In the genomic region with DNA sequence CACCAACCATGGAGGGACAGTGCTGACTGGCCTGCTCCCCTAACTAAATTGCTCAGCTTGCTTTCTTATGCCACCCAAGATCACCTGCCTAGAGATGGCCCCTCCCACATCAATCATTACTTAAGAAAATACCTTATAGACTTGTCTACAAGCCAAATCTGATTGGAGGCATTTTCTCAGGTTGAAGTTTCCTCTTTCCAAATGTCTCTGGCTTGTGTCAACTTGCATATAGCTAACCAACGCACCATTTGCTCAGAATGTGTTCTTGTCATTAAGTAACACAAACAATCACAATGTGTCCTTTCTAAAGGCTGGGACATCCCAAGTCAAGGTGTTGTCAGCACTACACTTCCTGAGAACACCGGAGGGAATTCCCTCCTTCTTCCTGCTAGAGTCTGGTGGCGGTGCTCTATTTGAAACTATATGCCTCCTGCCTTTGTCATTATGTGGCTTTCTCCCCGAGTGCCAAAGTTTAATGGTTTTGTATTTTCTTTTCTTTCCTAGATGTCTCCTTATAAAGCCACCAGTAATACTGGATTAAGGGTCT, we compare ENCODE assay signal across 29 mouse cellular contexts. TPM values are rescaled to one million over a fixed set of nuclear protein-coding genes. Genes with fewer than 3 reads are reported as not detected.
DNase-seq lines count a peak whose midpoint lies in the region; ATAC-seq and TF ChIP-seq lines count a peak whose summit lies in the region.
"Had no signal": no experiment of that assay in that cellular context is flagged by ENCODE, and none has a peak within 500 bp of the region (broad histone marks: within the 10 kb centered on the region; RNA-seq: fewer than 3 reads in every experiment).

No protein-coding gene starts in this region.

- no peak overlapping the region for H3K9ac ChIP-seq in heart, adult 2 months (ENCODE audit: low read depth, low read length)
- H3K9ac ChIP-seq in heart, embryonic 12.5 days: no peak overlapping the region
- no peak overlapping the region for H3K9ac ChIP-seq in heart, postnatal 0 days (replicated peaks; ENCODE audit: low read depth, low read length)
- H3K9ac ChIP-seq in stomach, postnatal 0 days (ENCODE audit: low read length): no peak overlapping the region
- H3K9ac ChIP-seq: embryonic facial prominence, embryonic 13.5 days; forebrain, embryonic 13.5 days; heart, embryonic 13.5 days; hindbrain, embryonic 13.5 days; intestine, embryonic 15.5 days; kidney, embryonic 15.5 days had no signal

- TF ChIP-seq EP300 in heart, adult 2 months (IDR thresholded peaks at IDR 0.05; ENCODE audit: insufficient read depth, low read depth, low read length): peak; percentile 78
- TF ChIP-seq EP300 in heart, postnatal 0 days (IDR thresholded peaks at IDR 0.05; ENCODE audit: low read depth): peak; percentile 63; the same call in 1 of the 2 replicates
- TF ChIP-seq EP300 in stomach, postnatal 0 days (optimal IDR thresholded peaks at IDR 0.05): peak; percentile 58

- TF ChIP-seq POLR2A in heart, adult 2 months (IDR thresholded peaks at IDR 0.05; ENCODE audit: insufficient read depth, low read depth, low read length): no peak

- DNase-seq in heart, adult 2 months: peak in 1 of 2 experiments; percentile 39
- DNase-seq in heart, postnatal 0 days (ENCODE audit: low spot score): no peak
- DNase-seq in heart, postnatal 4 days: no peak
- DNase-seq in fat pad, adult 2 months (ENCODE audit: extremely low read depth, low read depth, low spot score): peak; percentile 95
- no peak for DNase-seq in stomach, postnatal 0 days (ENCODE audit: low spot score)
- no peak for DNase-seq in cerebellum, adult 9-11 months
- DNase-seq: adrenal gland, adult 2 months; adrenal gland, postnatal 14 days; cerebellum, adult 11-12 months; cerebellum, adult 8-10 months; cerebellum, postnatal 36 days; embryo, embryonic 11 days; gastrocnemius, postnatal 25 days; heart, postnatal 14 days; kidney, adult 11 months; kidney, adult 8-10 months had no signal

- TF ChIP-seq CTCF in heart, adult 2 months (IDR thresholded peaks at IDR 0.05): no peak
- no peak for TF ChIP-seq CTCF in heart, postnatal 0 days (IDR thresholded peaks at IDR 0.05; ENCODE audit: low read depth)
- no peak for TF ChIP-seq CTCF in stomach, postnatal 0 days (IDR thresholded peaks at IDR 0.05; ENCODE audit: low read depth)

- no peaks in the 10 kb centered on the region for H3K79me2 ChIP-seq in heart, adult 2 months (replicated peaks; ENCODE audit: control insufficient read depth, insufficient read depth, low read length)

- H3K27ac ChIP-seq in heart, adult 2 months: peak overlapping the region; percentile 81
- no peak overlapping the region for H3K27ac ChIP-seq in heart, embryonic 12.5 days (ENCODE audit: poor library complexity, severe bottlenecking)
- H3K27ac ChIP-seq in heart, postnatal 0 days (ENCODE audit: low read depth): peak overlapping the region; percentile 69
- H3K27ac ChIP-seq in stomach, postnatal 0 days (replicated peaks): no peak overlapping the region
- H3K27ac ChIP-seq: embryonic facial prominence, embryonic 10.5 days; embryonic facial prominence, embryonic 13.5 days; forebrain, embryonic 10.5 days; forebrain, embryonic 13.5 days; heart, embryonic 13.5 days; hindbrain, embryonic 13.5 days; intestine, embryonic 15.5 days; kidney, embryonic 15.5 days had no signal

- intact Hi-C loops in heart, adult 2 months (cut with DNase I): loop anchor here (1.0 kb wide), 2 partner anchors 41 to 81 kb away; no protein-coding TSS in a partner anchor

- H3K4me3 ChIP-seq in heart, adult 2 months: no peak overlapping the region
- no peak overlapping the region for H3K4me3 ChIP-seq in heart, embryonic 12.5 days
- no peak overlapping the region for H3K4me3 ChIP-seq in heart, postnatal 0 days (ENCODE audit: low read depth, low read length)
- H3K4me3 ChIP-seq in stomach, postnatal 0 days (ENCODE audit: low read depth, low read length): no peak overlapping the region
- H3K4me3 ChIP-seq: embryonic facial prominence, embryonic 10.5 days; embryonic facial prominence, embryonic 13.5 days; erythroblast, embryonic 14.5 days; forebrain, embryonic 10.5 days; forebrain, embryonic 13.5 days; heart, embryonic 13.5 days; hindbrain, embryonic 13.5 days; intestine, embryonic 15.5 days; kidney, embryonic 15.5 days had no signal

- ATAC-seq in heart, embryonic 12.5 days (ENCODE audit: insufficient number of reproducible peaks, low FRiP score): no peak
- ATAC-seq in heart, postnatal 0 days (ENCODE audit: insufficient read depth, low read depth): peak; percentile 27; the same call in 1 of the 2 replicates
- no peak for ATAC-seq in stomach, postnatal 0 days (ENCODE audit: low FRiP score, low TSS enrichment)
- ATAC-seq: CD4-positive, CD25-positive, alpha-beta regulatory T cell, adult 4 months; forebrain, embryonic 13.5 days; forebrain, embryonic 16.5 days; hindbrain, embryonic 16.5 days; intestine, embryonic 15.5 days had no signal

- H3K4me2 ChIP-seq in heart, embryonic 12.5 days: no peak overlapping the region
- no peak overlapping the region for H3K4me2 ChIP-seq in heart, postnatal 0 days (ENCODE audit: low read depth, low read length)
- H3K4me2 ChIP-seq in stomach, postnatal 0 days (replicated peaks; ENCODE audit: low read depth): no peak overlapping the region
- H3K4me2 ChIP-seq: embryonic facial prominence, embryonic 13.5 days; forebrain, embryonic 13.5 days; heart, embryonic 13.5 days; hindbrain, embryonic 13.5 days; intestine, embryonic 15.5 days; kidney, embryonic 15.5 days had no signal

- H3K27me3 ChIP-seq in heart, adult 2 months (ENCODE audit: control insufficient read depth, insufficient read depth, low read length): no peaks in the 10 kb centered on the region
- H3K27me3 ChIP-seq in heart, embryonic 12.5 days (replicated peaks): no peaks in the 10 kb centered on the region
- no peaks in the 10 kb centered on the region for H3K27me3 ChIP-seq in heart, postnatal 0 days (ENCODE audit: control insufficient read depth, insufficient read depth, low read length)
- no peaks in the 10 kb centered on the region for H3K27me3 ChIP-seq in stomach, postnatal 0 days (ENCODE audit: control insufficient read depth, insufficient read depth, low read length)
- H3K27me3 ChIP-seq: embryonic facial prominence, embryonic 13.5 days; forebrain, embryonic 13.5 days; heart, embryonic 13.5 days; hindbrain, embryonic 13.5 days; intestine, embryonic 15.5 days; kidney, embryonic 15.5 days had no signal

- H3K9me3 ChIP-seq in heart, embryonic 12.5 days (replicated peaks): peaks cover 13% of the 10 kb centered on the region
- H3K9me3 ChIP-seq in heart, postnatal 0 days (replicated peaks; ENCODE audit: control insufficient read depth, low read length): no peaks in the 10 kb centered on the region
- H3K9me3 ChIP-seq in stomach, postnatal 0 days (ENCODE audit: control insufficient read depth, low read length): no peaks in the 10 kb centered on the region
- H3K9me3 ChIP-seq: embryonic facial prominence, embryonic 10.5 days; embryonic facial prominence, embryonic 13.5 days; forebrain, embryonic 13.5 days; intestine, embryonic 15.5 days; kidney, embryonic 15.5 days had no signal

- WGBS in heart, adult 2 months: 50% methylated on average over 4 of the region's 4 CpGs
- WGBS in heart, embryonic 12.5 days: 76% methylated on average over 4 of the region's 4 CpGs
- WGBS in heart, postnatal 0 days: 71% methylated on average over 4 of the region's 4 CpGs
- 68% methylated on average over 4 of the region's 4 CpGs for WGBS in stomach, postnatal 0 days

- H3K36me3 ChIP-seq in heart, adult 2 months (ENCODE audit: control insufficient read depth, insufficient read depth, low read length): peaks cover 2% of the 10 kb centered on the region; the same call in 1 of the 2 replicates
- no peaks in the 10 kb centered on the region for H3K36me3 ChIP-seq in heart, embryonic 12.5 days
- no peaks in the 10 kb centered on the region for H3K36me3 ChIP-seq in heart, postnatal 0 days (replicated peaks; ENCODE audit: control insufficient read depth, insufficient read depth, low read length)
- H3K36me3 ChIP-seq in stomach, postnatal 0 days (ENCODE audit: control insufficient read depth, insufficient read depth, low read length): no peaks in the 10 kb centered on the region
- H3K36me3 ChIP-seq: embryonic facial prominence, embryonic 10.5 days; embryonic facial prominence, embryonic 13.5 days; forebrain, embryonic 10.5 days; heart, embryonic 13.5 days; hindbrain, embryonic 13.5 days; intestine, embryonic 15.5 days; kidney, embryonic 15.5 days had no signal

- H3K4me1 ChIP-seq in heart, adult 2 months (ENCODE audit: control insufficient read depth, insufficient read depth, low read length): peaks cover 12% of the 10 kb centered on the region
- H3K4me1 ChIP-seq in heart, embryonic 12.5 days (replicated peaks): peaks cover 6% of the 10 kb centered on the region
- no peaks in the 10 kb centered on the region for H3K4me1 ChIP-seq in heart, postnatal 0 days (ENCODE audit: control insufficient read depth, insufficient read depth)
- H3K4me1 ChIP-seq in stomach, postnatal 0 days (replicated peaks; ENCODE audit: control insufficient read depth, insufficient read depth): no peaks in the 10 kb centered on the region
- H3K4me1 ChIP-seq: embryonic facial prominence, embryonic 13.5 days; hindbrain, embryonic 13.5 days; intestine, embryonic 15.5 days had no signal

RNA-seq across cellular contexts. Expression of a gene that starts 36.4 kb away (rescaled TPM):
- total RNA-seq in heart, adult 2 months (2021): 10 to 100 TPM; 31.1 to 36.1 TPM
- polyA plus RNA-seq in heart, adult 2 months (2012; rRNA removed): 25.5 and 30.5 TPM in 2 replicates
- polyA plus RNA-seq in heart, embryonic 12.5 days (2016; fragmentation: Nextera tagmentation; extraction: Ambion mirVana): 303 and 305 TPM in 2 replicates
- 92.1 and 126 TPM in 2 replicates for total RNA-seq in heart, postnatal 0 days (2014; rRNA removed; ENCODE audit: low replicate concordance)
- 137 and 144 TPM in 2 replicates for polyA plus RNA-seq in heart, postnatal 0 days (2015; fragmentation: Nextera tagmentation; extraction: Ambion mirVana)
- 100 to 1,000 TPM in 1 of 2 experiments, 10 to 100 TPM in 1; 99.3 to 109 TPM for total RNA-seq in heart, postnatal 4 days (2021)
- polyA plus RNA-seq in stomach, postnatal 0 days (2015; fragmentation: Nextera tagmentation; extraction: Ambion mirVana): 100 and 103 TPM in 2 replicates

Comparison
In these comparisons a context has a peak if more than half of its experiments do, and no peak if none do; other contexts are left out.
1. H3K27ac ChIP-seq: peak in heart, adult 2 months (single experiment) and heart, postnatal 0 days (single experiment); none in heart, embryonic 12.5 days (single experiment) and stomach, postnatal 0 days (single experiment).